Mouse (Mus musculus): ENCODE data around the gene BC025446. TPM values are rescaled to one million over a fixed set of nuclear protein-coding genes. Genes with fewer than 3 reads are reported as not detected.

Gene BC025446
- polyA plus RNA-seq, 1 experiment from 2014 or later, result not detected

DNA sequence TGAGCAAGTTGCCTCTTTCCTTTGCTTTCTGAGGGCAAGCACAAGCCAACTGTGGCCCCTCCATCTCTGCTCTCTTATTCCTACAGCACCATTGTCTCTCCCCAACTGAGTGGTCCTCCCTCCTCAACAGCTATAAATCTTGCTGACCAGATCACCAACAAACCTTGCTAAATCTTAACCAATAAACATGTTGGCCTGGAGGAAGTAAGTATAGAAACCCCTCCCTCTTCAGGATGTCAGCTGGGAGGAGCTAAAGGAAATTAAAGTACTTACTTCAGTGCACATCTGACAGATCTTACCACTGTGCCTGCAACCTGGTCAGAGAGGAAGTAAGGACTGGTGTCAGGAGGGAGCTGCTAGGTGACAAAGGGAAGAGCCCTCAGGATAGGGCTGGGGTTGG is 51.9 kb downstream of the BC025446 start, which contains the start of gene Ly6f:
Gene Ly6f, plus strand, starts transcription at position 301 of the 400 bp plus-strand sequence.
- no peak within 1 kb of the TSS for H3K4me3 ChIP-seq
- no peaks in the 10 kb centered on the region for H3K36me3 ChIP-seq

DNA sequence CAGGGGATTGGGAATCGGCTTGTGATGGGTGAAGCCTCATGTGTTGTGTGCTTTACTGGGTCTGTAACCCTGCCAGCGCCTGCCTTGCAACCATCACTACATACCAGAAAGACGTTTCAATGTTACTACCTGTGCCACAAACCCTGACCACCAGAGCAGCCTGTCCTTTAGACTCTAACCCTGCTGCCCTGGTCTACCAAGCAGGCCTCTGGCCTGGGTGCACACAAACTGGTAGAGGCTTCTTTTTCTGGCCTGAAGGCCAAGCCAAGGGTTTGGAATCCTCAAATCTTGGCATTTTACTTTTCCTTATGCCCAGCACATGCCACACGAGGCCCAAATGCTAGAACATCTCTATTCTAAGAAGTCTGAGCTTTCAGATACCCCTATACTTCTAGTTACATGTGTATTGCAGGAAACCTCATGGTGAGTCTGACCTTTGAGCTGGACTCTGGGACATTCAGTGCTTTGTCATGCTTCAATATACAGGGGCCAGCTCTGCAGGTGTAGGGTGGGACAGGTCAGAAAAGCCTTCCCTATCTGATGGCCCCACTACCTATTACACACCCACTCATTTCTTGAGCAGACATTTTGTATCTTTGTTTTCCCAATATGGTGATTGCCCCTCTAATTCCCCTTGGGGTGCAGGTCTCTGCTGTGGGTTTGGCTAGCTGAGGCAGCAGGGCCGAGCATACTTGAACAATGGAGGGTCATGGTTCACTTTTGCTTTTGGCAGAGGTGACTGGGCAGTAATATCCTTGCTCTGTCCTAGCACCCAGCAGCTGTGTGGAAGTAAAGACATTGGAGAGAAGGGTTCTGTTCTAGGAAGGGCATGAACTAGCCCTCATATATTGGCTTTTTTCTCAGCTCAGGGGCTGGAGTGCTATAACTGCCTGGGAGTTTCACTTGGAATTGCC is 53.0 kb downstream of the BC025446 start:
- Histone ChIP-seq H3K9me3 (replicated peaks) (no peaks in the 10 kb centered on the region), H3K4me1 (no peaks in the 10 kb centered on the region), H3K27ac (replicated peaks) (no peak overlapping the region), H3K36me3 (no peaks in the 10 kb centered on the region), H3K4me3 (no peak overlapping the region), H3K27me3 (ENCODE audit: low read depth, poor library complexity, severe bottlenecking) (no peaks in the 10 kb centered on the region)
- DNase-seq (ENCODE audit: low spot score), result no peak
- WGBS, result 76% methylated on average over 5 of the region's 5 CpGs

More for the DNA sequence above, 51.9 kb downstream of the BC025446 start, which contains the start of gene Ly6f:
- Histone ChIP-seq H3K27me3 (ENCODE audit: low read depth, poor library complexity, severe bottlenecking) (no peaks in the 10 kb centered on the region), H3K9me3 (replicated peaks) (no peaks in the 10 kb centered on the region), H3K4me1 (no peaks in the 10 kb centered on the region), H3K27ac (replicated peaks) (no peak within 1 kb of the TSS)
- no peak for DNase-seq (ENCODE audit: low spot score)

DNA sequence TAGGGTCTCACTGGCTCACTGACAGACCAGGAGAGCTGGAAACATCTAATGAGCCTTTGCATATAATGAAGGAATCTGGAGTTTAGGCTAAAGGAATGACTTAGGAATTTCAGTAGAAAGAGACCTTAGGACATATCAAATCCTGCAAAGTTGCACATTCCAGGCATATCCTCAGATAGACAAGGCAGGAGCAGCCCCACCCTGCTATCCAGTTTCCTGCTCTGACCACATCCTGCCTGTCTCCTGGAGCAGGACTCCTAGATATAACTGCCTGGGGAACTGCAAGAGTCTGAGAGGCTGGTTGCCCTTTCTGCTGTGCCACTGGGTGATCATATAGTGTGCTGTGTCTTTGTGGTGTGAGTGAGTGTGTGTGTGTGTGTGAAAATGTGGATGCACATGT is 54.0 kb downstream of the BC025446 start:
- Histone ChIP-seq H3K9me3 (replicated peaks) (no peaks in the 10 kb centered on the region), H3K27ac (replicated peaks) (no peak overlapping the region), H3K27me3 (ENCODE audit: low read depth, poor library complexity, severe bottlenecking) (no peaks in the 10 kb centered on the region), H3K4me3 (no peak overlapping the region), H3K4me1 (no peaks in the 10 kb centered on the region), H3K36me3 (no peaks in the 10 kb centered on the region)
- DNase-seq (ENCODE audit: low spot score), result no peak

DNA sequence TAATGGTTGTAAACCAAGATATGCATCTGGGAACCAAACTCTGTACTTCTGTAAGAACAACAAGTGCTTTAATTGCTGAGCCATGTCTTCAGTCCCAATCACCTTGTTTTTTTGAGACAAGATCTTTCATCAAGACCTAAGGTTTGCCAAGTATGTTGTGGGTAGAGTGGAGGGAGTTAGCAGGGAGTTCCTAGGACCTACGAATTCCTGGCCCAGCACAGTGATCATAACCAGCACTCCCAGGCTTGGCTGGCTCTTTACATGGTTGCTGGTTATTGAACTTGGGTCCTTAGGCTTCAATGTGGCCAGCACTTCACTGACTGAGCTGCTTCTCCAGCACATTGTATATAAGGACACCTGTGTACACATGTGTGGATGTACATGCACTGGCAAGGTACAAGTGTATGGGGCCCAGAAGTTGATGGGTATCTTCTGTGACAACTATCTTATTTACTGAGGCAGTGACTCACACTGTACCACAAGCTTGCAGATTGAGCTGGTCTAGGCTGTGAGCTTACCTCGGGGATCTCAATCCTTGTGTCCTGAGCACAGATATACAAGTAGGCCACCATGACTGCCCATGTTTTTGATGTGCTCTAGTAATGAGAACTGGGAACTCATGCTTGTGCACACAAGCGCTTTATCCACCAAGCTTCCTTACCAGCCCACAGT is 54.7 kb downstream of the BC025446 start:
- no peak overlapping the region for H3K4me3 ChIP-seq
- 87% methylated on average over 3 of the region's 3 CpGs for WGBS

DNA sequence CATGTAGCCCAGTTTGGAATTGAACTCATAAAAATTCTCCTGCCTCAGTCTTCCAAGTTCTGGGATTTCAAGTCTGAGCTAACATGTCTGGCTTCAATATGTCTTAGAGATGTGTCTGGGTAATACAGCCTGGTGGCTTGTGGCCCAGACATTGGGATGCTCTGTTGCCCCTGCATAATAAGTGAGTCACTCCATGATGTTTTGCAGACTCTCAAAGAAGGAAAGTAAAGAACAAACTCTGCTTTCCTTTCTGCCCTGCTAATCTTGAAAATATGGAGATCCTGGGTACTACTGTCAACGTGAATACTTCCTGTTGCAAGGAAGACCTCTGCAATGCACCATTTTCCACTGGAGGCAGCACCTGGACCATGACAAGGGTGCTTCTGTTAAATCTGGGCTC is 55.2 kb downstream of the BC025446 start:
- no peak for DNase-seq (ENCODE audit: low spot score)
- no peaks in the 10 kb centered on the region for H3K27me3 ChIP-seq (ENCODE audit: low read depth, poor library complexity, severe bottlenecking)
- H3K4me1 ChIP-seq, result no peaks in the 10 kb centered on the region
- H3K9me3 ChIP-seq (replicated peaks), result no peaks in the 10 kb centered on the region
- no peak overlapping the region for H3K27ac ChIP-seq (replicated peaks)
- whole genome bisulfite sequencing, result 78% methylated on average over 1 of the region's 1 CpGs
- no peak overlapping the region for H3K4me3 ChIP-seq
- no peaks in the 10 kb centered on the region for H3K36me3 ChIP-seq

More for the DNA sequence above, 54.7 kb downstream of the BC025446 start:
- Histone ChIP-seq H3K27ac (replicated peaks) (no peak overlapping the region), H3K36me3 (no peaks in the 10 kb centered on the region), H3K4me1 (no peaks in the 10 kb centered on the region), H3K9me3 (replicated peaks) (no peaks in the 10 kb centered on the region), H3K27me3 (ENCODE audit: low read depth, poor library complexity, severe bottlenecking) (no peaks in the 10 kb centered on the region)
- DNase-seq (ENCODE audit: low spot score), result no peak

DNA sequence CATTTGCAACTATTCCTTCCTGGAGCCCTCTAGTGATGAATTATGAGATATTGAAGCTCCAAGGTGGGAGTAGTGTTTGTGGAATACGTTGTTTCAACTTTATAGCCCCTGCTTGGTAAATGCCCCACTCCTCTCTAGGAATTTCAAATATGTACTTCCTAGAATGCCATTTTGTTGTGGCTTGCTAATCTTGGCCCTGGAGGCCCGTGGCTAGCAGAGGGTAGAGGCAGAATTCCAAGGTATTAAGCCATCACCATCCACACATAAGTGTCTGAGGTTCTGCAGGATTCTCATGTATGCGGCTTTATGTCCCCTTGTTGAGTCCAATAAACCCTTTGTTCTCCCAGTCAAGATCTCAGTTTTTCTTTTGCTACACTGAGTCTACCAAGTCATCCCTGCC is 55.7 kb downstream of the BC025446 start:
- H3K27ac ChIP-seq (replicated peaks), result no peak overlapping the region
- no peak for DNase-seq (ENCODE audit: low spot score)
- no peak overlapping the region for H3K4me3 ChIP-seq
- 79% methylated on average over 3 of the region's 3 CpGs for WGBS
- H3K36me3 ChIP-seq, result no peaks in the 10 kb centered on the region
- no peaks in the 10 kb centered on the region for H3K27me3 ChIP-seq (ENCODE audit: low read depth, poor library complexity, severe bottlenecking)
- H3K9me3 ChIP-seq (replicated peaks), result no peaks in the 10 kb centered on the region
- H3K4me1 ChIP-seq, result no peaks in the 10 kb centered on the region

Other genes with a start within 250 kb of the BC025446 start
- not detected in 2 replicates for gene Ly6i, start 232.9 kb upstream of the BC025446 start, polyA plus RNA-seq (2016; fragmentation: Nextera tagmentation; extraction: Ambion mirVana)
- gene Ly6a, start 218.3 kb upstream of the BC025446 start, polyA plus RNA-seq (2016; fragmentation: Nextera tagmentation; extraction: Ambion mirVana), result not detected in 2 replicates
- gene Ly6c1, start 167.5 kb upstream of the BC025446 start, polyA plus RNA-seq (2016; fragmentation: Nextera tagmentation; extraction: Ambion mirVana), result 0.81 and 1.1 TPM in 2 replicates
- gene Ly6c2, start 104.4 kb upstream of the BC025446 start, polyA plus RNA-seq (2016; fragmentation: Nextera tagmentation; extraction: Ambion mirVana), result not detected in 2 replicates
- not detected in 2 replicates for gene Ly6g, start 61.1 kb upstream of the BC025446 start, polyA plus RNA-seq (2016; fragmentation: Nextera tagmentation; extraction: Ambion mirVana)
- not detected in 2 replicates for gene Ly6f, start 52.0 kb downstream of the BC025446 start, polyA plus RNA-seq (2016; fragmentation: Nextera tagmentation; extraction: Ambion mirVana)

All from midbrain, embryonic 10.5 days (tissue).